Mouse (Mus musculus) embryonic facial prominence, embryonic 15.5 days (tissue): ENCODE data around the gene Cd2. TPM values are rescaled to one million over a fixed set of nuclear protein-coding genes. Genes with fewer than 3 reads are reported as not detected.

Experiments used
- ATAC-seq: fragments of 200-750 bp; cut with Nextera tagmentation; 2 replicates; pipeline ENCODE4 v1.8.0; 2017; ENCODE audit warnings: low read depth, moderate TSS enrichment; ENCODE audit not compliant: insufficient number of reproducible peaks, low FRiP score, low TSS enrichment
- H3K27ac ChIP-seq: fragments of 300-500 bp; sonication (generic); replicated peaks from 2 replicates; pipeline ENCODE4 v1.5.1; 2015; ENCODE audit warnings: mild to moderate bottlenecking, inconsistent platforms
- H3K27me3 ChIP-seq: fragments of 300-500 bp; sonication (generic); 2 replicates; pipeline ENCODE4 v1.6.1; 2015; ENCODE audit warnings: inconsistent platforms
- H3K36me3 ChIP-seq: fragments of 300-500 bp; sonication (generic); 2 replicates; pipeline ENCODE4 v1.6.1; 2015; ENCODE audit warnings: mild to moderate bottlenecking, inconsistent platforms
- H3K4me1 ChIP-seq: fragments of 300-500 bp; sonication (generic); 2 replicates; pipeline ENCODE4 v1.6.1; 2015; ENCODE audit warnings: inconsistent platforms
- H3K4me2 ChIP-seq: fragments of 300-500 bp; sonication (generic); replicated peaks from 2 replicates; pipeline ENCODE4 v1.6.1; 2015; ENCODE audit warnings: mild to moderate bottlenecking, inconsistent platforms
- H3K4me3 ChIP-seq: fragments of 300-500 bp; sonication (generic); replicated peaks from 2 replicates; pipeline ENCODE4 v1.5.1; 2015; ENCODE audit warnings: mild to moderate bottlenecking, inconsistent platforms
- H3K9ac ChIP-seq: fragments of 300-500 bp; sonication (generic); 2 replicates; pipeline ENCODE4 v1.6.1; 2015; ENCODE audit warnings: inconsistent platforms
- H3K9me3 ChIP-seq: fragments of 300-500 bp; sonication (generic); replicated peaks from 2 replicates; pipeline ENCODE4 v1.6.1; 2016; ENCODE audit warnings: inconsistent platforms
- WGBS: fragments of 180-500 bp; shearing (Covaris S2); methylation state at CpG from one replicate; pipeline ENCODE4 v1.1.7; 2015; 5-methylcytosine and 5-hydroxymethylcytosine counted together
- polyA plus RNA-seq: library from polyadenylated mRNA; unstranded; fragments of >200 nt; fragmentation: Nextera tagmentation; extraction: Ambion mirVana; gene quantifications from 2 replicates; pipeline ENCODE4 v1.2.1, GENCODE M21; 2015

Cd2 gene
- polyA plus RNA-seq, 1 experiment from 2014 or later, result 0.24 TPM

DNA sequence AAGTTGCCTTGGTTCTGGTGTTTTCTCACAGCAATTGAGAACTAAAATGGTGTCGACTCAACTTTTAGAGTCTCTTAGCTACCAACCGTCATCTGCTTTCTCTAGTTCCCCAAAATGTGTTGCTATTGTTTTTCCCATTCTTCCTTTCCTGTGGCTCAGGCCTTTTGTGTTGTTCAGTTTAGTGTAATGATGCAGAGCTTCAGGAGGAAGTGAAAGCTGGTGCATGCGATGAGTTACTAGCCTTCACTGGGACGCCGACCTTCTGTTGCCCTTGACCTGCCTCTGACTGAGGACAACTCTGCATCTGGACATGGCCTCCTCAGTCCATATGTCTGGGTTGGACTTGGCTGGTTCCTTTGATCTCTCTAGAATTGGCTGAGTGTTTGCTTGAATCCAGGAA lies 16.9 kb downstream of the Cd2 start:
- no peak overlapping the region for H3K4me3 ChIP-seq
- H3K27me3 ChIP-seq, result no peaks in the 10 kb centered on the region; the same call in 1 of the 2 replicates
- H3K36me3 ChIP-seq, result no peaks in the 10 kb centered on the region
- no peaks in the 10 kb centered on the region for H3K9me3 ChIP-seq
- H3K4me2 ChIP-seq, result no peak overlapping the region
- no peak overlapping the region for H3K27ac ChIP-seq
- WGBS, result 95% methylated on average over 5 of the region's 5 CpGs
- H3K4me1 ChIP-seq, result no peaks in the 10 kb centered on the region
- H3K9ac ChIP-seq, result no peak overlapping the region
- no peak for ATAC-seq

DNA sequence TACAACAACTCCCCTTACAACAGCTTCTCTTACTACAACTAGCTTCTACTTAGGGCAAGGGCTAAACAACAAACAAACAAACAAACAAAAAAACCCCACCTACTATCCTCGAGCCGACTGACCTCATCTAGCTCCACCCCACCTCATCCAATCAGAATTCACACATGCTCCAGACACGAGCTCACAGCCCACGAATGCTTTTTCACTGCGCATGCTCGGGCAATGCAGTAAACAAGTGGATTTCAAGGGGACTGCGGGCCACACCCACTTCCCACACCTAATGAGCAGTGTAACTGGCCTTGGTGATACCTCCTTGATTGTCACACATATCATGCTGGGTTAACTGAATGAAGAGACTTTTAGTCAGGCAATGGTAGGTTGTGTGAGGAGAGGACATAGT lies 19.4 kb downstream of the Cd2 start:
- Histone ChIP-seq H3K4me3 (no peak overlapping the region), H3K4me2 (no peak overlapping the region), H3K27ac (no peak overlapping the region), H3K27me3 (no peaks in the 10 kb centered on the region), H3K9me3 (no peaks in the 10 kb centered on the region), H3K9ac (no peak overlapping the region), H3K36me3 (no peaks in the 10 kb centered on the region), H3K4me1 (no peaks in the 10 kb centered on the region)
- ATAC-seq, result no peak
- 87% methylated on average over 7 of the region's 7 CpGs for WGBS

- no peak overlapping the region for H3K4me2 ChIP-seq
Observed at GRCm38 (mm10) chr3:101265561-101266091, 22.1 kb downstream of the Cd2 start.

DNA sequence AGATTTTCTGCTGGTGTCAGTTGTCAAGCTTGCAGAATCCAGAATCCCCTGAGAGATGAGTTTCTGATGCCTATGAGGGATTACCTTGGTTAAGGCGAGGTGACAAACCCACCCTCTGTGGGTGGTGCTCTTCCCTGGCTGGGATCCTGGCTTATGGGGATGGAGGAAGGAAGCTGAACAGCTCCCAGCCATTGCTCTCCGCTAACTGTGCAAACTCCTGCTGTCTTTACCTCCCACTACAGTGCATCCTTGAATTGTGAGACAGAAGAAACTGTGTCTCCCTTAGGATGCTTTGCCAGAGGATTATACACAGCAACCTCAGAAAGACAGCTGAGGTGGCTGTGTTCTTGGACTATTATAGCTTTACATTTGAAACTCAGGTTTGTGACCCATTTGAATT lies 28.8 kb downstream of the Cd2 start:
- 63% methylated on average over 2 of the region's 2 CpGs for WGBS
- H3K27ac ChIP-seq, result no peak overlapping the region
- no peaks in the 10 kb centered on the region for H3K27me3 ChIP-seq
- no peak overlapping the region for H3K4me3 ChIP-seq
- 0 out of 2 replicates have a peak, but pooled peaks cover 3% of the 10 kb centered on the region for H3K4me1 ChIP-seq
- H3K4me2 ChIP-seq, result no peak overlapping the region
- no peak overlapping the region for H3K9ac ChIP-seq
- no peak for ATAC-seq
- H3K36me3 ChIP-seq, result no peaks in the 10 kb centered on the region
- no peaks in the 10 kb centered on the region for H3K9me3 ChIP-seq

More at GRCm38 (mm10) chr3:101265561-101266091, 22.1 kb downstream of the Cd2 start:
- WGBS, result 29% methylated on average over 3 of the region's 3 CpGs
- Histone ChIP-seq H3K27ac (no peak overlapping the region), H3K36me3 (no peaks in the 10 kb centered on the region), H3K27me3 (no peaks in the 10 kb centered on the region), H3K4me1 (0 out of 2 replicates have a peak, but pooled peaks cover 3% of the 10 kb centered on the region), H3K9me3 (no peaks in the 10 kb centered on the region), H3K4me3 (no peak overlapping the region), H3K9ac (no peak overlapping the region)
- no peak for ATAC-seq

DNA sequence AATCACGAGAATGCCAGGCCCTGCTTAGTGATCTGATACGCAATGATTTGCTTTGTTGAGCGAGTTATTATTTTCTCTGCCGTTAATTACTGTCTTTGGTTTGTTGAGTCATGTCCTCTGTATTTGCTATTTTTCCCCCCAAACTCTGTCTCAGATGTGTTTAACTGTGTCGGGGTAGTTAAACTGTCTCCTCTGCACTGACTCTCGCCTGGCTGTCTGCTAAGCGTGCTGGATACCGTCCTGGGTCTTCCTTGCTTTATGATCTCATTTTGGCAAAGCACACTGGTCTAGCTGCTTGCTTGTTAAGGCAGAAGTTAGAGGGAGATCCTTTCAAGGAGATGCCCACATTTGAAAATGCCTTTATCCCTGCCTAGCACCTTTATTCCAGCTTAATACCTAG lies 31.6 kb downstream of the Cd2 start:
- no peaks in the 10 kb centered on the region for H3K27me3 ChIP-seq
- H3K27ac ChIP-seq, result no peak overlapping the region
- no peak for ATAC-seq
- no peak overlapping the region for H3K4me2 ChIP-seq
- WGBS, result 76% methylated on average over 8 of the region's 8 CpGs
- H3K4me3 ChIP-seq, result no peak overlapping the region
- H3K36me3 ChIP-seq, result no peaks in the 10 kb centered on the region
- no peak overlapping the region for H3K9ac ChIP-seq
- H3K9me3 ChIP-seq, result no peaks in the 10 kb centered on the region
- H3K4me1 ChIP-seq, result 0 out of 2 replicates have a peak, but pooled peaks cover under 1% of the 10 kb centered on the region

DNA sequence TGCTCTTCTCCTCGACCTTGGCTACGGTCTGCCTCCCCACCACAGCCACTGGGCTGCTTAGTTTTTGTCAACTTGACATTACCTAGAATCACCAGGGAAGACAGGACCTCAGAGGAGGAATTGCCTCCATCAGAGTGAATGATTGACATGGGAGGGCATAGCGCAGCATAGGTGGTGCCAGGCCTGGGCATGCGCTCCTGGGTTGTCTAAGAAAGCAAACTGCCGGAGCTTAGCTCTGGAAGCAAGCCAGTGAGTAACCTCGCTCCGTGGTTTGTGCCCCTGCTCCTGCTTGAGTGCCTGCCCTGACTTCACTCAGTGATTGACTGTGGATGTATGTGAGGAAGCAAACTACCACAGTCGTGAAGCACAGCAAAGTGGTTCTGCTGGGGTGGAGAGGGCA lies 35.6 kb downstream of the Cd2 start:
- no peaks in the 10 kb centered on the region for H3K9me3 ChIP-seq
- no peak overlapping the region for H3K27ac ChIP-seq
- WGBS, result 53% methylated on average over 8 of the region's 8 CpGs
- H3K4me1 ChIP-seq, result no peaks in the 10 kb centered on the region
- no peak for ATAC-seq
- no peaks in the 10 kb centered on the region for H3K36me3 ChIP-seq
- no peaks in the 10 kb centered on the region for H3K27me3 ChIP-seq
- H3K9ac ChIP-seq, result no peak overlapping the region
- no peak overlapping the region for H3K4me3 ChIP-seq
- H3K4me2 ChIP-seq, result no peak overlapping the region

GRCm38 (mm10) chr3:101249846-101250245 lies 37.9 kb downstream of the Cd2 start:
- Histone ChIP-seq H3K4me3 (no peak overlapping the region), H3K27me3 (no peaks in the 10 kb centered on the region), H3K4me1 (no peaks in the 10 kb centered on the region), H3K36me3 (no peaks in the 10 kb centered on the region), H3K27ac (no peak overlapping the region), H3K9me3 (no peaks in the 10 kb centered on the region), H3K9ac (no peak overlapping the region), H3K4me2 (no peak overlapping the region)
- WGBS, result 89% methylated on average over 6 of the region's 6 CpGs
- ATAC-seq, result no peak

GRCm38 (mm10) chr3:101245212-101245611 lies 42.5 kb downstream of the Cd2 start:
- no peak overlapping the region for H3K4me2 ChIP-seq
- no peaks in the 10 kb centered on the region for H3K27me3 ChIP-seq
- no peaks in the 10 kb centered on the region for H3K9me3 ChIP-seq
- H3K36me3 ChIP-seq, result no peaks in the 10 kb centered on the region
- WGBS, result 79% methylated on average over 3 of the region's 3 CpGs
- no peak overlapping the region for H3K9ac ChIP-seq
- ATAC-seq, result no peak
- H3K4me1 ChIP-seq, result no peaks in the 10 kb centered on the region
- H3K27ac ChIP-seq, result no peak overlapping the region
- H3K4me3 ChIP-seq, result no peak overlapping the region

DNA sequence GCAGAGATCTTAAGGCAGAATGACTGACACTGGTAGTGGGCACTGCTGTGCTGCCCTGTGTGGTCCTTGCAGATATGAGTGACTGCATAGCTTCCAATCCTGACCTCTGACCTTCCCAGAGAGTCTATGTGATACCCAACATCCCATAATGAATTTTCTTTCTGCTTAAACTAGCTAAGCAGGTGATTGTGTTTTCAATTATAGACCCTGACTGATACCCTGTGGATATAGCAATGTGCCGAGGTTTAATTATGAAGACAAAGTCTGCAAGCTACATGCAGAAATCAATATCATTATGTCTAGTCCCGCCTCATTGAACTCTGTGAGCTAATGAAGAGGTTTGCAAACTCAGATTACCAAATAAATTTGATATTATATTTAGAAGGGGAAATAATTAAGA lies 44.7 kb downstream of the Cd2 start:
- Histone ChIP-seq H3K27me3 (no peaks in the 10 kb centered on the region), H3K4me1 (no peaks in the 10 kb centered on the region), H3K36me3 (no peaks in the 10 kb centered on the region), H3K4me2 (no peak overlapping the region), H3K27ac (no peak overlapping the region), H3K4me3 (no peak overlapping the region), H3K9ac (no peak overlapping the region), H3K9me3 (no peaks in the 10 kb centered on the region)
- 71% methylated on average over 2 of the region's 2 CpGs for WGBS
- ATAC-seq, result no peak

GRCm38 (mm10) chr3:101241866-101242265 lies 45.9 kb downstream of the Cd2 start:
- WGBS, result 73% methylated on average over 3 of the region's 3 CpGs
- Histone ChIP-seq H3K9me3 (no peaks in the 10 kb centered on the region), H3K27me3 (no peaks in the 10 kb centered on the region), H3K36me3 (no peaks in the 10 kb centered on the region), H3K4me3 (no peak overlapping the region), H3K4me1 (no peaks in the 10 kb centered on the region; the same call in 1 of the 2 replicates), H3K27ac (no peak overlapping the region), H3K4me2 (no peak overlapping the region), H3K9ac (no peak overlapping the region)
- ATAC-seq, result no peak

DNA sequence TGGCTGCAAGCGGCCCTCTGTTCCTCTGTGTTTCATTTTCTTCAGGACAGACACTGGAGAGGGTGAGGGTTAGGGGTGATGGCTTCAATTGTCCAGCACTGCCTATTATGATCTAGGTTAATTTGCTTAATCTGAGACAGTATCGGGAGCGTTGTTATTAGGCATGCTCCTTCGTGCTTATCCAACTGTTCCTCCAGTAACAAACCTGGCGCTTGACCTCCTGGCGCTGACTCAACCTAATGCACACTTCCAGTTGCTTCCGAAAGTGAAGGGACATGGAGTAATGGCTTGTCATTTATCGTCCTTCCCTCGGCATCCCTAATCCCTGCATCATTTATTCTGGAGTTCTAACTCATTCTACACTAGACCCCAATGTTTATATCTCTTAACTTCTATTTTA lies 46.9 kb downstream of the Cd2 start:
- WGBS, result 83% methylated on average over 9 of the region's 9 CpGs
- Histone ChIP-seq H3K9me3 (no peaks in the 10 kb centered on the region), H3K4me1 (no peaks in the 10 kb centered on the region; the same call in 1 of the 2 replicates), H3K36me3 (no peaks in the 10 kb centered on the region), H3K4me3 (no peak overlapping the region), H3K4me2 (no peak overlapping the region), H3K9ac (no peak overlapping the region), H3K27ac (no peak overlapping the region), H3K27me3 (no peaks in the 10 kb centered on the region)
- no peak for ATAC-seq

DNA sequence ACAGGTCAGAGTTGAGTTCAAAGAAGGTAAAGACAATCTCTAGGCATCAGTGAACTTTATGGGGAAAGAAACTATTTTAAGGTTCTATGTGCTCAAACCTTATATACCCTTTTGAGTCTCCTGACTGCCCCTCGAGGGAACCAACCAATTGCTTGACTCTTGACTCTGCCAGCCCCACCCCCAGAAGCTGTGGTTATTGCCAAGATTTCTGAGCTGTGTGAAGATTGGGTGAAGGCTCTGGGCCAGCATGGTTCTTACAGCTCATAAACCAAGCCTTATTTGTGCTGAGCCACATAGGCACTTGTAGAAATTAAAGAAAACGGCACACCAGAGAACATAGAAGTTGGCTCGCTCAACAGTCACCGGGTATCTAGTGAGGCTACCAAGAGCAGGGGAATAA lies 48.5 kb downstream of the Cd2 start:
- no peak overlapping the region for H3K4me2 ChIP-seq
- no peak overlapping the region for H3K27ac ChIP-seq
- no peak overlapping the region for H3K9ac ChIP-seq
- ATAC-seq, result no peak
- 81% methylated on average over 4 of the region's 4 CpGs for WGBS
- no peak overlapping the region for H3K4me3 ChIP-seq
- H3K36me3 ChIP-seq, result no peaks in the 10 kb centered on the region
- no peaks in the 10 kb centered on the region; the same call in 1 of the 2 replicates for H3K4me1 ChIP-seq
- no peaks in the 10 kb centered on the region for H3K27me3 ChIP-seq
- H3K9me3 ChIP-seq, result no peaks in the 10 kb centered on the region
